Mouse (Mus musculus) embryonic fibroblast, embryonic 13.5 days (primary cell): ENCODE results near the gene Sdc1. TPM values are rescaled to one million over a fixed set of nuclear protein-coding genes. Genes with fewer than 3 reads are reported as not detected.

Experiments
- H3K27ac ChIP-seq: 2 replicates; pipeline ENCODE4 v1.5.1; 2012; ENCODE audit warnings: low read length, control low read depth, inconsistent platforms; ENCODE audit not compliant: insufficient read depth
- H3K4me1 ChIP-seq: 2 replicates; pipeline ENCODE4 v1.6.1; 2011; ENCODE audit warnings: low read length; ENCODE audit not compliant: control insufficient read depth, insufficient read depth
- H3K4me3 ChIP-seq: 2 replicates; pipeline ENCODE4 v1.5.1; 2011; ENCODE audit warnings: mild to moderate bottlenecking, control low read depth, low read length; ENCODE audit not compliant: insufficient read depth
- CTCF ChIP-seq: IDR thresholded peaks from 2 replicates; pipeline ENCODE4 v1.5.1; 2011; ENCODE audit warnings: mild to moderate bottlenecking, control low read depth, low read length, moderate library complexity, borderline replicate concordance; ENCODE audit not compliant: insufficient read depth
- POLR2A ChIP-seq: IDR thresholded peaks from 2 replicates; pipeline ENCODE4 v1.6.1; 2011; ENCODE audit warnings: low read depth, mild to moderate bottlenecking, control low read depth, low read length, moderate library complexity
- polyA plus RNA-seq: library from polyadenylated mRNA; stranded (reverse); fragments of >200 nt; gene quantifications from 2 replicates; pipeline ENCODE4 v1.2.4, GENCODE M21; 2011; ENCODE audit warnings: low read depth; ENCODE audit not compliant: missing spikeins, insufficient read length

Gene Sdc1
- polyA plus RNA-seq, 1 experiment = 140 TPM

- 0 out of 2 replicates have a peak, but pooled peaks cover 3% of the 10 kb centered on the region for H3K4me1 ChIP-seq
- no peak for TF ChIP-seq POLR2A
- TF ChIP-seq CTCF = no peak
- H3K4me3 ChIP-seq = no peak overlapping the region
- H3K27ac ChIP-seq = no peak overlapping the region
These were observed 26.8 kb downstream of the Sdc1 start for GRCm38 (mm10) chr12:8797936-8798335.

DNA sequence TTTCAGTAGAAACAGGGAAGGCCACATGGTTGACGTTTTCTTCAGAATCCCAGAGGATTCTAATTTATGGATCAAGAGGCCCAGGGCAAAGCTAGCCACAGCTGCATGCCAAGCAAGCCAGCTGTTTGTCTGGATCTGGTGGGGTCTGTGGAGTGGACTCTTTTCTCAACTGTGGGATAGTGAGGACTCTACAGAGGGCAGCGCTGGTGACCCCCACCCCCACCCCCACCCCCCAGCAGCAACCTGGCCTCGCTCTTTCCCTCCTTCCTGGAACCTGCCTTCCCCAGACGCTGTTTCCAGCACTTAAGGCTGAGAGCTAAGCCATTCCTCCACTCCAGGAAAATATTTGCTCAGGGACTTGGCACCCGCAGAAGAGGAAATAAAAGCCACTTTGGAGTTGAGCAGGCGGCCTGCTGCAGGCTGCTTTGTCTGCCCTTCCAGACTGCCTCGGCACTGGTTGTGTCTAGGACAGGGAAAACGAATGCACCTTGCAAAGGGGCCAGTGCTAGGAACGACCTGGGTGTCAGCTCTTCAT is 27.4 kb downstream of the Sdc1 start:
- H3K4me1 ChIP-seq = 0 out of 2 replicates have a peak, but pooled peaks cover 3% of the 10 kb centered on the region
- no peak overlapping the region for H3K4me3 ChIP-seq
- TF ChIP-seq POLR2A (no peak), CTCF (no peak)
- no peak overlapping the region; the same call in 1 of the 2 replicates for H3K27ac ChIP-seq

DNA sequence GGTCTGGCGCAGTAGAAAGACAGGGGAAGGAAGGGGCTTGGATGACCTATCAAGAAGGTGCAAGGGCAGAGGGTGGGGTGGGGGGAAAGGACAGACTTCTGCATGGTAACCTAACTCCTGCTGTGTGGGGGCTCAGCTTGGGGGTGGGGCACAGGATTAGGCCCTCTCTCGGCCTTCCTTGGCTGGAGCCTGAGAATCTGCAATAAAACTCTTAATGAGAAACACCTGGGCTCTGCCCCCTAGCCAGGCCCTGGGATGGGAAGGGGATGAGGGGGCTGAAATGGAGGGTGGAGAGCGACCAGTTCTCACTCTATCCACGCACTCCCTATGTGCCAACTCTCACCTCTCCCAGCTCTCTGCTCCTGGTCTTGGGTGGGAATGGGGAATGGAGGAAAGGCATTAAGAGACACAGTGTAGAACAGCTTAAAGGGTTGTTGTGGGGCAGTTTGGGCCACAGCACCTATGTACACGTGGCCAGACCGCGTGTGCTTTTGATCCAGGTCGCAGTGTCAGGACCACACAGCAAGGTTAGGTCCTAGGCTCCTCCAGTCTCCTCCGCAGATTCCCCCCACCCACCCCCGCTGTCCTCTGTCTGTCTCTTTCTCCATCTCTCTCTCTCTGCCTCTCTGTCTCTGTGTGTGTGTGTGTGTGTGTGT is 32.4 kb downstream of the Sdc1 start:
- TF ChIP-seq CTCF = no peak
- TF ChIP-seq POLR2A = no peak
- H3K4me1 ChIP-seq = 0 out of 2 replicates have a peak, but pooled peaks cover 3% of the 10 kb centered on the region
- H3K27ac ChIP-seq = no peak overlapping the region
- no peak overlapping the region for H3K4me3 ChIP-seq

DNA sequence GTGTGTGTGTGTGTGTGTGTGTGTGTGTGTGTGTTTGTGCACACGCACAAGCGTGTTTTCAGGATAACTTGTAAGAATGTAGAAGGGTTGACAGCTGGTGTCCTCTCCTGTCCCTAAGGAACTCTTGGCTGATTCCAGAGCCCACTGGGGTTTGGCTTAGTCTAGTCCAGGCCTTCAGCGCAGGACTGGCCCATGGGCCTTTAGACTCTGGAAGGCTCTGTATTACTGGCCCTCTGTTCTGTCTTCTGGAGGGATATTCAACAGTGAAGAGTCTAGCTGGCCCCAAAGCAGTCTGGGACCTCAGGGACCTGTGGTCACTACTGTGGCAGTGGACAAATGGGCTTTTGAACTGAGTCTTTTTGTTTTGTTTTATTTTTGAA is 32.9 kb downstream of the Sdc1 start:
- H3K27ac ChIP-seq = no peak overlapping the region
- 0 out of 2 replicates have a peak, but pooled peaks cover 3% of the 10 kb centered on the region for H3K4me1 ChIP-seq
- no peak overlapping the region for H3K4me3 ChIP-seq
- TF ChIP-seq CTCF (no peak), POLR2A (no peak)

DNA sequence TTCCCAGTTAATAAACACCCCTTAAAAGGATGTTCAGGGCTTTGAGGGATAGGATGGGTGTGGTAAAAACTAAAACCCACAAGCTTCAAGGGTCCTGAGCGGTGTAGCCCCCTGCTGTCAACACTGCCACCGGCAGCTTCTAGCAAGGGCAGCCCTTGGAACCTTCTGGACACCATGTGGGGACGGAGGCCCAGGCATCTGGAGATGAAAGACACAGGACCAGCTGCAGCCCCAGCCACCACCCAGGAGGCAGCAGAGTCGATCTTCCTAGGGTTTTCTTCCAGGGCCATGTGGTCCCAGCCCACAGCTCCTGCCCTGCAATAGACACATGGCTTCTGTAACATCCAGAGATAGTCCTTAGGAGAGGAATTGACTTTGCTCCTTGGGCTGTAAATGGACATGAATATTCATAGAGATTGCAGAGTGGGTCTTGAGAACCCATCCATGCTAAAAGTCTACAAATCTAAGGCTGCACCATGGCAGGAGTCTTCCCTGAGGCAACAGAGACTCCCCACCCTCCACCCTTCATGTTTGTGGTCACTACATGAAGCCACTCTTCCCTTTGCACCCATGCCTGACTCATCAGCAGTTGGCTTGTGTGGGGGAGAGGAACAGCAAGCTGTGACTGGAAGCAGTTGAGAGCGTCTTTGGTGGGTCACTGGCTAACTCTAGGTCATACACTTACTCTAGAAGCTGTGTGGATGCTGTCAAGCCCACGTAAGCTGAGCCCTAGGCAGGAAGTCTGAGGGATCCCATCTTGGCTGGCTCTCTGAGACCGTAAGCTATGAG is 34.0 kb downstream of the Sdc1 start:
- Histone ChIP-seq H3K4me1 (no peaks in the 10 kb centered on the region; the same call in none of the 2 replicates), H3K27ac (no peak overlapping the region), H3K4me3 (no peak overlapping the region)
- TF ChIP-seq CTCF (no peak), POLR2A (no peak)

GRCm38 (mm10) chr12:8809086-8809485 is 38.0 kb downstream of the Sdc1 start:
- TF ChIP-seq CTCF (no peak), POLR2A (no peak)
- Histone ChIP-seq H3K4me1 (no peaks in the 10 kb centered on the region; the same call in none of the 2 replicates), H3K27ac (peak overlapping the region; percentile 44; the same call in 1 of the 2 replicates), H3K4me3 (no peak overlapping the region)

DNA sequence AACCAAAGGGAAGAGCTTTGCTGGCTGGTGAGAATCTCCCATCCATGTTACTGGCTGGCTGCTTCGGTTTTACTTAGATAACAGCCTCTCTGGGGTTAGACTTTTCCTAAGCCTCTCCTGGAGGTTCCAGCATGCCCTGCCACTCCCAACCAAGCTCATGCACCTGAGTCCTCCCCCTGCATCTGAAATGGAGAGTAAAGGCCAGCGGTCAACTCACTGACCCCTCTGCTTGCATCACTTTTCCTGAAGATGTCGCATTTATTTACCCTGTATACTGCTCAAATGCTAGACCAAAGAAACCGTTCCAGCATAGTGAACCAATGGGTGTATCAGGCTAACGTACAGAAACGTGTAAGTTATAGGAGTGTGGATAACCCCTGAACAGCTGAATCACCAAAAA is 38.5 kb downstream of the Sdc1 start:
- TF ChIP-seq POLR2A = no peak
- TF ChIP-seq CTCF = no peak
- no peaks in the 10 kb centered on the region; the same call in none of the 2 replicates for H3K4me1 ChIP-seq
- H3K4me3 ChIP-seq = no peak overlapping the region
- no peak overlapping the region for H3K27ac ChIP-seq

- Histone ChIP-seq H3K4me1 (no peaks in the 10 kb centered on the region; the same call in none of the 2 replicates), H3K4me3 (no peak overlapping the region), H3K27ac (no peak overlapping the region)
- TF ChIP-seq POLR2A = no peak
- TF ChIP-seq CTCF = no peak
These were observed 39.8 kb downstream of the Sdc1 start for GRCm38 (mm10) chr12:8810966-8811365.

- no peak for TF ChIP-seq POLR2A
- TF ChIP-seq CTCF = no peak
- H3K27ac ChIP-seq = no peak overlapping the region
These were observed 40.3 kb downstream of the Sdc1 start for GRCm38 (mm10) chr12:8811441-8811871.

More at GRCm38 (mm10) chr12:8811441-8811871, 40.3 kb downstream of the Sdc1 start:
- Histone ChIP-seq H3K4me1 (no peaks in the 10 kb centered on the region; the same call in none of the 2 replicates), H3K4me3 (no peak overlapping the region)
